Mouse (Mus musculus) erythroblast, embryonic 14.5 days (primary cell): Measurements from ENCODE around the gene Gm17651. TPM values are rescaled to one million over a fixed set of nuclear protein-coding genes. Genes with fewer than 3 reads are reported as not detected.

ENCODE experiments used
- H3K27me3 ChIP-seq: 2 replicates; pipeline ENCODE4 v1.6.1; 2012; ENCODE audit warnings: inconsistent platforms; ENCODE audit not compliant: control insufficient read depth
- H3K36me3 ChIP-seq: 2 replicates; pipeline ENCODE4 v1.6.1; 2012; ENCODE audit warnings: mild to moderate bottlenecking, inconsistent platforms; ENCODE audit not compliant: control insufficient read depth
- H3K4me1 ChIP-seq: 2 replicates; pipeline ENCODE4 v1.6.1; 2012; ENCODE audit warnings: inconsistent platforms; ENCODE audit not compliant: control insufficient read depth
- H3K4me3 ChIP-seq: replicated peaks from 2 replicates; pipeline ENCODE3; 2012; ENCODE audit warnings: moderate library complexity, mild to moderate bottlenecking, inconsistent platforms
- H3K9me3 ChIP-seq: 2 replicates; pipeline ENCODE4 v1.6.1; 2012; ENCODE audit warnings: low read length, inconsistent platforms, mixed read lengths; ENCODE audit not compliant: control insufficient read depth
- GATA1 ChIP-seq: IDR thresholded peaks from 2 replicates; pipeline ENCODE4 v1.6.1; 2012; ENCODE audit warnings: low read length, inconsistent platforms, mixed read lengths
- TAL1 ChIP-seq: IDR thresholded peaks from 3 replicates; pipeline ENCODE4 v1.6.1; 2012; ENCODE audit warnings: low read length, inconsistent platforms, mixed read lengths
- polyA plus RNA-seq: library from polyadenylated mRNA; stranded (reverse); fragments of >175 nt; gene quantifications from 2 replicates; pipeline ENCODE4 v1.2.3, GENCODE M21; 2012

Gm17651 gene
- not detected in 2 replicates for polyA plus RNA-seq

- Histone ChIP-seq H3K4me1 (no peaks in the 10 kb centered on the region), H3K4me3 (no peak within 1 kb of the TSS), H3K36me3 (peaks cover 6% of the 10 kb centered on the region), H3K27me3 (no peaks in the 10 kb centered on the region; the same call in 1 of the 2 replicates), H3K9me3 (no peaks in the 10 kb centered on the region)
- TF ChIP-seq TAL1, result no peak
- TF ChIP-seq GATA1, result no peak
These were observed at the start of gene Gm17651 for GRCm38 (mm10) chr3:97674644-97675110. Gene Gm17651, minus strand, starts transcription at chr3:97674694.

GRCm38 (mm10) chr3:97719116-97719515, 44.6 kb upstream of the Gm17651 start:
- no peaks in the 10 kb centered on the region for H3K4me1 ChIP-seq
- H3K9me3 ChIP-seq, result no peaks in the 10 kb centered on the region
- no peaks in the 10 kb centered on the region for H3K36me3 ChIP-seq
- no peak for TF ChIP-seq GATA1
- no peak for TF ChIP-seq TAL1
- no peak overlapping the region for H3K4me3 ChIP-seq
- no peaks in the 10 kb centered on the region for H3K27me3 ChIP-seq

GRCm38 (mm10) chr3:97715922-97716321, 41.4 kb upstream of the Gm17651 start:
- TF ChIP-seq TAL1, result no peak
- TF ChIP-seq GATA1, result no peak
- no peak overlapping the region for H3K4me3 ChIP-seq

GRCm38 (mm10) chr3:97710881-97711280, 36.4 kb upstream of the Gm17651 start:
- TF ChIP-seq GATA1 (no peak), TAL1 (no peak)
- Histone ChIP-seq H3K36me3 (no peaks in the 10 kb centered on the region), H3K4me1 (no peaks in the 10 kb centered on the region), H3K27me3 (no peaks in the 10 kb centered on the region), H3K4me3 (no peak overlapping the region), H3K9me3 (no peaks in the 10 kb centered on the region)

More at GRCm38 (mm10) chr3:97715922-97716321, 41.4 kb upstream of the Gm17651 start:
- Histone ChIP-seq H3K36me3 (no peaks in the 10 kb centered on the region), H3K27me3 (no peaks in the 10 kb centered on the region), H3K9me3 (no peaks in the 10 kb centered on the region), H3K4me1 (no peaks in the 10 kb centered on the region)

GRCm38 (mm10) chr3:97710134-97710533, 35.6 kb upstream of the Gm17651 start:
- no peaks in the 10 kb centered on the region for H3K27me3 ChIP-seq
- no peak overlapping the region for H3K4me3 ChIP-seq
- TF ChIP-seq GATA1, result no peak
- TF ChIP-seq TAL1, result no peak
- no peaks in the 10 kb centered on the region for H3K36me3 ChIP-seq
- no peaks in the 10 kb centered on the region for H3K9me3 ChIP-seq
- H3K4me1 ChIP-seq, result no peaks in the 10 kb centered on the region

GRCm38 (mm10) chr3:97706561-97706960, 32.1 kb upstream of the Gm17651 start:
- Histone ChIP-seq H3K4me3 (no peak overlapping the region), H3K27me3 (no peaks in the 10 kb centered on the region)
- TF ChIP-seq GATA1 (no peak), TAL1 (no peak)

GRCm38 (mm10) chr3:97705508-97705907, 31.0 kb upstream of the Gm17651 start:
- H3K27me3 ChIP-seq, result no peaks in the 10 kb centered on the region
- TF ChIP-seq TAL1 (no peak), GATA1 (no peak)
- no peaks in the 10 kb centered on the region for H3K9me3 ChIP-seq
- H3K4me1 ChIP-seq, result no peaks in the 10 kb centered on the region
- no peak overlapping the region for H3K4me3 ChIP-seq
- no peaks in the 10 kb centered on the region for H3K36me3 ChIP-seq

More at GRCm38 (mm10) chr3:97706561-97706960, 32.1 kb upstream of the Gm17651 start:
- H3K36me3 ChIP-seq, result no peaks in the 10 kb centered on the region
- no peaks in the 10 kb centered on the region for H3K9me3 ChIP-seq
- no peaks in the 10 kb centered on the region for H3K4me1 ChIP-seq

- TF ChIP-seq GATA1, result no peak
- TF ChIP-seq TAL1, result no peak
- H3K27me3 ChIP-seq, result no peaks in the 10 kb centered on the region
- H3K36me3 ChIP-seq, result no peaks in the 10 kb centered on the region
- H3K4me3 ChIP-seq, result no peak overlapping the region
- H3K4me1 ChIP-seq, result no peaks in the 10 kb centered on the region
- H3K9me3 ChIP-seq, result no peaks in the 10 kb centered on the region
These were observed 28.1 kb upstream of the Gm17651 start for GRCm38 (mm10) chr3:97702448-97703080.

GRCm38 (mm10) chr3:97701198-97701597, 26.7 kb upstream of the Gm17651 start:
- no peak for TF ChIP-seq TAL1
- TF ChIP-seq GATA1, result no peak
- no peaks in the 10 kb centered on the region for H3K9me3 ChIP-seq
- no peaks in the 10 kb centered on the region for H3K27me3 ChIP-seq
- no peak overlapping the region for H3K4me3 ChIP-seq
- no peaks in the 10 kb centered on the region for H3K36me3 ChIP-seq
- H3K4me1 ChIP-seq, result no peaks in the 10 kb centered on the region

GRCm38 (mm10) chr3:97699061-97699460, 24.6 kb upstream of the Gm17651 start:
- Histone ChIP-seq H3K9me3 (no peaks in the 10 kb centered on the region), H3K27me3 (no peaks in the 10 kb centered on the region), H3K4me3 (no peak overlapping the region), H3K4me1 (no peaks in the 10 kb centered on the region), H3K36me3 (no peaks in the 10 kb centered on the region; the same call in 1 of the 2 replicates)
- no peak for TF ChIP-seq GATA1
- no peak for TF ChIP-seq TAL1
